Mouse (Mus musculus) layer of hippocampus, postnatal 25 days (tissue): ENCODE measurements around the gene Acot13. TPM values are rescaled to one million over a fixed set of nuclear protein-coding genes. Genes with fewer than 3 reads are reported as not detected.
"Not testable (repeated sequence)": the region's sequence is repeated elsewhere in the genome, so short reads cannot be mapped to it uniquely, and the experiment has no call there.

ENCODE experiments used
- DNase-seq, 2 experiments: peaks; one replicate each; pipeline ENCODE4 v3.0.0; 2022; ENCODE audit warnings: mixed read lengths in 2 of 2, low spot score in 1 of 2; ENCODE audit errors: extremely low spot score in 1 of 2
- total RNA-seq, 2 experiments: library from RNA; stranded (reverse); gene quantifications; 2 replicates each; pipeline ENCODE4 v1.2.3; 2021

The Acot13 gene
- total RNA-seq, 2 experiments from 2014 or later: 107 to 109 TPM

GRCm38 (mm10) chr13:24792411-24793045 is 38.8 kb downstream of the Acot13 start:
- no peak for DNase-seq

GRCm38 (mm10) chr13:24791349-24791748 is 40.0 kb downstream of the Acot13 start:
- DNase-seq: no peak

DNA sequence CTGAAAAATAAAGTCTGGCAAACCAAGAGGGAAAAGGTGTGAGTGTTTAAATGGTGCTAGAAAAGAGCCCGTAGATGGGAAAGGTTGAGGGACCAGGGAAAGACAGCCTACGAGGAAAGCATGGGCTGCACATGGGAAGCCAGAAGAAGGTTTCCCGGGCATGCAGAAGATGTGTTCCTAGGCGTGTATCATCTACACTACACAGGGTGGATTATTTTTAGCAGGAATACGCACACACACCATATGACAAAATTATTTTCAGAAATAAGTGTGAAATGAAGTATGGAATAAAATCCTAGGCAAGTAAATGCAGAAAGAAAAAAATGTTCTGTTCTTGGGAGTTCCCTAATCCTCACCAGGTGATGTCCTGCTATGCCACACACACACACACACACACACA is 43.9 kb downstream of the Acot13 start:
- DNase-seq: no peak

DNA sequence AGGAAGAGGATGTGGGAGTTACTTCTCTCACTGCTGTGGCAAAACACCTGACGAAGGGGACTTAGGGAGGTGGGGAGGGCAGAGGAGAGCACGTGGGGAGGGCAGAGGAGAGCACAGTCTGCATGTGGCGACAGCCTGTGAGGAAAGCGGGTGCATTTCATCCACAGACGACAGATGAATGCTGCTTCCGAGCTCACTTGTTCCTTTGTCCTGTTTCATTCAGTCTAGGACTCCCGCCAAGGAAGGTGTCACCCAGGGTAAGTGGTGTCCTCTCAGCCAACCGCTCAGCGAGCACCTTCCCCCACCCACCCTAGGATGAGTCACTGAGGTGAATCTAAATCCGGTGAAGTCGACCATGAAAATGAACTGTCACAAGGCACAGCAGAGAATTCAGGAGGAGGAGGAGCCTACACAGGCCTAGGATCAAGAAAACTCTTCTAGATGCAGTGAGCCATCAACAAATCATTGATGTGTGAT is 45.3 kb downstream of the Acot13 start:
- no peak for DNase-seq

DNA sequence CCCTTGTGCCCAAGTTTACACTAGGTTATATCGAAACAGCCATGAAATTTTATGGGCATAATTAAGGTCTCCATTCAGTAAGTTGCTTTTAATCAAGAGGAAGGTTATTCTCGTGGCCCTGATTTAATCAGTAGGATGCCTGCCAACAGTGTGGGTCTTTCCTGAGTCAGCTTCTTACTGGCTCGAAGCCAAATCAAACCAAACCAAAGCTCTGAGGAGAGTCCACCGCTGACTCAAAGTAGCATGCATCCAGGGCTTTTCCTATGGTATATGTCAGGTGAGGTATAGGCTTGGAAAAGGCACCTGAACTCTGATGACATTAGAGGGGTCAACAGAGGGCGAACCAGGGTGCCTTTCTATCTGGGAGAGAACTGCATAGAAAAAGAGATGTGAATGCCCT is 49.4 kb downstream of the Acot13 start:
- no peak for DNase-seq

DNA sequence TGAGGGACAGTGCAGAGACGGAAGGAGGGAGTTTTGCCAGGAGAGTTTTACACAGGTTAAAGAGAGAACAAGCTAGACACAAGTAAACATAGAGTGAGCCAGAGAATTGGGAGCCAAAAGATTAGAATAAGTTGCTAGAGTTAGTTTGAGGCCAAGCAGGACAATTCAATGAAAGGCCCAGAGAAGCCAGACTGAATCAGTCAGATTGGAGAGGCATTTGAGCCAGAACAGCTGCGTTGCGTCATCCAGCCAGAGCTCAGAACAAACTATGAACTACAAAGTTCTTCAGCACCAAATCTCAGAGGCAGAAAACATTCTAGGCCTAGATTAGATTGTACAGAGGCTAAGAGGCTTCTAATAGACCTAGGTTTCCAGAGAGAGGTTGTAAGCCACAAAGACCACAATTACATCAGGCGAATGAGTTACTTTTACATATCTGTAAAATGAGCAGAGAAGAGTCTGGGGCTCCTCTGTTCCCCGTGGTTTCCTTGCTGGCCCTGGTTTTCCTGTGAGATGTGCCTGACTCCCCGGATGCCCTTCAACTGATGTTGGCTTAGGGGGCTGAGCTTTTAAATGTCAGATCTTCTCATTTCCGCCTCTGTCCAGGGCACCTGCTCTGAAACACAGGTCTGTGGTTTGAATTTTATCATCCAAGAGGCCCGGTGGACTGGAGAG is 52.5 kb downstream of the Acot13 start:
- no peak for DNase-seq

DNA sequence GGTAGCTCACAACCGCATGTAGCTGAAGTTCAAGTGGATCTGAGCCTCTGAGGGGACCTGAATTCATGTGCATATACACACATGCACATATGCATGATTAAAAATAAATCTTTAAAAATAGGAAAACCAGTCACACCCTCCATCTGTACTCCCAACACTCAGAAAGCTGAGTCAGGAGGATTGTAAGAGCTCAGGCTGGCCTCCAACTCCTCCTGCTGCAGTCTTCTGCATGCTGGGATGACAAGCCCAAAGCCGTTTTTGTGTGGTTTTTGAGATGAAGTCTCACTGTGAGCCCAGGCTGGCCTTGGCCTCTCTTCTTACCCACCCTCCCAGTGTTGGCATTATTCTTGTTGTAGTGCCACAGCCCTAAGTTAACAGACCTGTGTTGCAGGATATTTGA is 53.3 kb downstream of the Acot13 start:
- DNase-seq: no peak

- DNase-seq: peak in 1 of 2 experiments; percentile 27
These were observed 55.0 kb downstream of the Acot13 start for GRCm38 (mm10) chr13:24776146-24776844.

GRCm38 (mm10) chr13:24771482-24771881 is 59.9 kb downstream of the Acot13 start:
- not testable (repeated sequence) for DNase-seq

Other genes starting within 250 kb of the Acot13 start
- 10 to 100 TPM; 76.0 to 81.4 TPM for gene Ripor2, start 249.4 kb downstream of the Acot13 start, total RNA-seq
- not detected for gene Armh2, start 90.3 kb downstream of the Acot13 start, total RNA-seq
- gene Gmnn, start 69.6 kb downstream of the Acot13 start, total RNA-seq: 1 to 10 TPM; 1.8 to 2.5 TPM
- gene BC005537, start 29.9 kb downstream of the Acot13 start, total RNA-seq: 100 to 1,000 TPM; 162 to 165 TPM
- 10 to 100 TPM; 20.3 to 24.6 TPM for gene Tdp2, start 139 bp upstream of the Acot13 start, total RNA-seq
- 10 to 100 TPM; 25.4 to 26.7 TPM for gene D130043K22Rik, start 13.6 kb upstream of the Acot13 start, total RNA-seq
- gene Aldh5a1, start 106.1 kb upstream of the Acot13 start, total RNA-seq: 10 to 100 TPM; 60.6 to 61.7 TPM
- gene Gpld1, start 111.6 kb upstream of the Acot13 start, total RNA-seq: 10 to 100 TPM; 11.9 to 20.7 TPM
- gene Mrs2, start 188.8 kb upstream of the Acot13 start, total RNA-seq: 10 to 100 TPM; 56.6 to 60.5 TPM
- 10 to 100 TPM in 1 of 2 experiments, 1 to 10 TPM in 1; 9.7 to 12.1 TPM for gene Dcdc2a, start 224.5 kb upstream of the Acot13 start, total RNA-seq